Mouse (Mus musculus) cerebellum, adult 2 months (tissue): ENCODE data around the gene Exoc3l2.

Experiments
- CTCF ChIP-seq: fragments of 200-500 bp; IDR thresholded peaks from 2 replicates; pipeline ENCODE4 v1.5.1; 2011; ENCODE audit warnings: low read depth, mild to moderate bottlenecking, control low read depth, low read length, moderate library complexity, borderline replicate concordance; ENCODE audit not compliant: insufficient read depth
- POLR2A ChIP-seq: fragments of 200-500 bp; IDR thresholded peaks from 2 replicates; pipeline ENCODE4 v1.6.1; 2011; ENCODE audit warnings: low read length, control low read depth, borderline replicate concordance; ENCODE audit not compliant: insufficient read depth

DNA sequence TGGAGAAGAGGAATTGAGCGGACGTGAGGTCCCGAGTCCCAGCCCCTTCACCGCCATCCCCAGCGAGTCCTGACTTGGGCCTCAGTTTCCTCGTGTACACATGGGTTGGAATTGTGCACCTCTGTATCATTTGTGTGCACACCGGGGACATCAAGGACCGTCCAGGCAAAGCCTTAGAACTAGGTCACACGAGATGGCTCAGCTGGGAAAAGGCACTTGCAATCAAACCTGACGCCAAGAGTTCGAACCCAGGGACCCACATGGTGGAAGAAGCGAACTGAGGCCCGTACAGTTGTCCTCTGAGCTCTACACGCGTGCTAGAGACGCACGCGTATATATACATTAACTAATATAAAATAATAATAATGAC, 44.5 kb downstream of the Exoc3l2 start:
- TF ChIP-seq CTCF (no peak), POLR2A (no peak)
